Mouse (Mus musculus): ENCODE data around the gene Cabp1.

- no peak for TF ChIP-seq POLR2A (IDR thresholded peaks at IDR 0.05; ENCODE audit: borderline replicate concordance, control insufficient read depth, low read depth, low read length)
- no peak for TF ChIP-seq CTCF (IDR thresholded peaks at IDR 0.05; ENCODE audit: control insufficient read depth, insufficient read depth, low read length)
Observed at GRCm38 (mm10) chr5:115207244-115207643, 13.1 kb upstream of the Cabp1 start.
